Mouse (Mus musculus): ENCODE results near the gene Hmces.

- TF ChIP-seq POLR2A (IDR thresholded peaks at IDR 0.05; ENCODE audit: borderline replicate concordance, insufficient read depth, low read length) (no peak), CTCF (IDR thresholded peaks at IDR 0.05; ENCODE audit: borderline replicate concordance, insufficient read depth, low read depth, low read length) (no peak)
Observed at GRCm38 (mm10) chr6:87882816-87883215, 30.9 kb upstream of the Hmces start.
